Mouse (Mus musculus) spleen, adult 2 months (tissue): ENCODE results near the gene Prr5l.

Experiments used
- CTCF ChIP-seq: fragments of 200-500 bp; IDR thresholded peaks from 2 replicates; pipeline ENCODE4 v1.5.1; 2011; ENCODE audit warnings: mild to moderate bottlenecking, inconsistent platforms; ENCODE audit not compliant: insufficient read depth, insufficient read length, insufficient replicate concordance; ENCODE audit errors: extremely low read depth
- POLR2A ChIP-seq: fragments of 200-500 bp; IDR thresholded peaks from 2 replicates; pipeline ENCODE4 v1.6.1; 2011; ENCODE audit warnings: low read depth, low read length, inconsistent platforms

DNA sequence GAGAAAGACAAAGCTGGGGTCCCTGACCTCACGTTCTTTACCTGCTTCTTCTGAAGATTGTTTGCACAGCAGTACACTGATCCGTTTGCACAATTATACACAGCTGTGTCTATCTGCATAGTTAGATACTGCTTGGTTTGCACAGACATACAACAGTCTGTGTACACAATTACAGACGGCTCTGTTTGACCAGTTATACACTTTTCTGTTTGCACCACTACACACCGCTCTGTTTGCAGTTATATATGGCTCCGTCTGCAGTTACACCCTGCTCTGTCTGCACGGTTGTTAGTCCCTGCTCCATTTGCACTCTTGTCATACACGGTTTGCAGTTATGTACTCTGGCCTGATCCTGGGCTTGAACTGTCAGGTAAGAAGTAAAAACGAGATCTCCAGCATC lies 141.2 kb downstream of the Prr5l start:
- no peak for TF ChIP-seq CTCF
- TF ChIP-seq POLR2A = no peak
